Mouse (Mus musculus) layer of hippocampus, adult 2 months (tissue): ENCODE results near the gene Ctf2. TPM values are rescaled to one million over a fixed set of nuclear protein-coding genes. Genes with fewer than 3 reads are reported as not detected.
A peak's percentile ranks its signal among the peaks of the same experiment; 100 is the strongest.

ENCODE experiments used
- DNase-seq, 2 experiments: peaks; one replicate each; pipeline ENCODE4 v3.0.0; 2022; ENCODE audit warnings: low spot score in 2 of 2
- H3K27ac ChIP-seq: fragments of 200-600 bp; 2 replicates; pipeline ENCODE4 v1.8.1; 2022
- H3K4me3 ChIP-seq: fragments of 200-600 bp; 2 replicates; pipeline ENCODE4 v1.8.1; 2022; ENCODE audit warnings: mild to moderate bottlenecking
- CTCF ChIP-seq: fragments of 200-600 bp; conservative IDR thresholded peaks from 2 replicates; pipeline ENCODE4 v1.8.1; 2022; ENCODE audit warnings: antibody characterized with exemption, mild to moderate bottlenecking, moderate library complexity
- total RNA-seq, 2 experiments: library from RNA; stranded (reverse); gene quantifications; 2 replicates each; pipeline ENCODE4 v1.2.3; 2021

Gene Ctf2
- total RNA-seq, 2 experiments from 2014 or later: not detected

GRCm38 (mm10) chr7:127768997-127769593 is 37.1 kb upstream of the Ctf2 start:
- peak overlapping the region; percentile 92 for H3K4me3 ChIP-seq

GRCm38 (mm10) chr7:127768346-127768996 is 36.5 kb upstream of the Ctf2 start:
- no peak for DNase-seq
- Histone ChIP-seq H3K27ac (peak overlapping the region; percentile 88), H3K4me3 (peak overlapping the region; percentile 32; the same call in 1 of the 2 replicates)
- peak; percentile 41 for TF ChIP-seq CTCF

More at GRCm38 (mm10) chr7:127768997-127769593, 37.1 kb upstream of the Ctf2 start:
- DNase-seq: peak; percentile 95 to 99
- peak overlapping the region; percentile 93 for H3K27ac ChIP-seq
- TF ChIP-seq CTCF: no peak

- DNase-seq: no peak
- no peak overlapping the region for H3K4me3 ChIP-seq
- no peak for TF ChIP-seq CTCF
- peak overlapping the region; percentile 88; the same call in 1 of the 2 replicates for H3K27ac ChIP-seq
These were observed 35.8 kb upstream of the Ctf2 start for GRCm38 (mm10) chr7:127767671-127768345.

GRCm38 (mm10) chr7:127766851-127767609 is 35.1 kb upstream of the Ctf2 start:
- no peak overlapping the region for H3K4me3 ChIP-seq
- no peak for DNase-seq
- no peak for TF ChIP-seq CTCF
- no peak overlapping the region for H3K27ac ChIP-seq

GRCm38 (mm10) chr7:127765756-127766155 is 33.8 kb upstream of the Ctf2 start:
- H3K4me3 ChIP-seq: no peak overlapping the region
- H3K27ac ChIP-seq: no peak overlapping the region
- no peak for TF ChIP-seq CTCF
- no peak for DNase-seq

GRCm38 (mm10) chr7:127763642-127764041 is 31.7 kb upstream of the Ctf2 start:
- DNase-seq: no peak
- TF ChIP-seq CTCF: no peak
- Histone ChIP-seq H3K4me3 (no peak overlapping the region), H3K27ac (no peak overlapping the region)

GRCm38 (mm10) chr7:127761026-127761425 is 29.1 kb upstream of the Ctf2 start:
- no peak for DNase-seq
- Histone ChIP-seq H3K27ac (no peak overlapping the region), H3K4me3 (no peak overlapping the region)
- TF ChIP-seq CTCF: peak; percentile 94

- H3K4me3 ChIP-seq: no peak overlapping the region
- DNase-seq: no peak
- H3K27ac ChIP-seq: no peak overlapping the region
- TF ChIP-seq CTCF: no peak
These were observed 28.5 kb upstream of the Ctf2 start for GRCm38 (mm10) chr7:127760478-127760877.

GRCm38 (mm10) chr7:127759716-127760115 is 27.8 kb upstream of the Ctf2 start:
- DNase-seq: no peak
- H3K4me3 ChIP-seq: no peak overlapping the region
- no peak for TF ChIP-seq CTCF
- 0 out of 2 replicates have a peak overlapping the region, but pooled peaks have one; percentile 28 for H3K27ac ChIP-seq

GRCm38 (mm10) chr7:127753741-127754140 is 21.8 kb upstream of the Ctf2 start:
- TF ChIP-seq CTCF: no peak
- Histone ChIP-seq H3K4me3 (no peak overlapping the region), H3K27ac (no peak overlapping the region)
- DNase-seq: no peak

GRCm38 (mm10) chr7:127753158-127753557 is 21.2 kb upstream of the Ctf2 start:
- Histone ChIP-seq H3K4me3 (no peak overlapping the region), H3K27ac (0 out of 2 replicates have a peak overlapping the region, but pooled peaks have one; percentile 5)
- DNase-seq: no peak
- TF ChIP-seq CTCF: no peak

- no peak overlapping the region for H3K4me3 ChIP-seq
- H3K27ac ChIP-seq: no peak overlapping the region
- no peak for TF ChIP-seq CTCF
- DNase-seq: no peak
These were observed 20.1 kb upstream of the Ctf2 start for GRCm38 (mm10) chr7:127752069-127752468.

GRCm38 (mm10) chr7:127751619-127752018 is 19.7 kb upstream of the Ctf2 start:
- no peak for DNase-seq
- no peak overlapping the region for H3K4me3 ChIP-seq
- H3K27ac ChIP-seq: no peak overlapping the region
- TF ChIP-seq CTCF: no peak
